In genomic region chr11:121421553-121422173, GRCm38 (mm10) we compare ENCODE assay signal across 8 mouse cellular contexts. TPM values are rescaled to one million over a fixed set of nuclear protein-coding genes. Genes with fewer than 3 reads are reported as not detected.
DNase-seq lines count a peak whose midpoint lies in the region; ATAC-seq and TF ChIP-seq lines count a peak whose summit lies in the region.

No protein-coding gene starts in this region.

- H3K9ac ChIP-seq in forebrain, embryonic 15.5 days (replicated peaks): peak overlapping the region; percentile 64
- peak overlapping the region; percentile 86 for H3K9ac ChIP-seq in liver, embryonic 15.5 days

- H3K36me3 ChIP-seq in E14TG2a.4 (ENCODE audit: insufficient read depth, low read length): peaks cover under 1% of the 10 kb centered on the region; the same call in 1 of the 2 replicates
- H3K36me3 ChIP-seq in forebrain, embryonic 15.5 days: no peaks in the 10 kb centered on the region
- peaks cover 30% of the 10 kb centered on the region for H3K36me3 ChIP-seq in liver, embryonic 15.5 days (replicated peaks)
- no peaks in the 10 kb centered on the region for H3K36me3 ChIP-seq in small intestine, adult 2 months (ENCODE audit: control insufficient read depth, insufficient read depth, low read length)

- no peaks in the 10 kb centered on the region for H3K27me3 ChIP-seq in E14TG2a.4 (ENCODE audit: insufficient read depth, low read length)
- H3K27me3 ChIP-seq in forebrain, embryonic 15.5 days: no peaks in the 10 kb centered on the region
- H3K27me3 ChIP-seq in liver, embryonic 15.5 days: no peaks in the 10 kb centered on the region; the same call in 1 of the 2 replicates
- no peaks in the 10 kb centered on the region for H3K27me3 ChIP-seq in small intestine, adult 2 months (ENCODE audit: control insufficient read depth, insufficient read depth, low read length)

- peak overlapping the region; percentile 89 for H3K4me3 ChIP-seq in E14TG2a.4 (replicated peaks; ENCODE audit: low read length)
- peak overlapping the region; percentile 70 for H3K4me3 ChIP-seq in forebrain, embryonic 15.5 days
- H3K4me3 ChIP-seq in liver, embryonic 15.5 days (replicated peaks): peak overlapping the region; percentile 94
- H3K4me3 ChIP-seq in small intestine, adult 2 months (ENCODE audit: low read depth, low read length): peak overlapping the region; percentile 84

- H3K4me1 ChIP-seq in E14TG2a.4 (replicated peaks; ENCODE audit: low read depth, low read length): peaks cover 13% of the 10 kb centered on the region
- peaks cover 16% of the 10 kb centered on the region for H3K4me1 ChIP-seq in forebrain, embryonic 15.5 days
- H3K4me1 ChIP-seq in liver, embryonic 15.5 days (replicated peaks): peaks cover 59% of the 10 kb centered on the region
- peaks cover 5% of the 10 kb centered on the region; the same call in 1 of the 2 replicates for H3K4me1 ChIP-seq in small intestine, adult 2 months (ENCODE audit: control insufficient read depth, insufficient read depth, insufficient read length, low read length)

- TF ChIP-seq CTCF in E14TG2a.4 (conservative IDR thresholded peaks at IDR 0.05; ENCODE audit: low read length): no peak
- no peak for TF ChIP-seq CTCF in small intestine, adult 2 months (IDR thresholded peaks at IDR 0.05; ENCODE audit: extremely low read depth, insufficient read length, insufficient replicate concordance, low read depth, low read length)

- no peak overlapping the region for H3K27ac ChIP-seq in forebrain, embryonic 15.5 days (replicated peaks)
- peak overlapping the region; percentile 89 for H3K27ac ChIP-seq in liver, embryonic 15.5 days (replicated peaks)
- no peak overlapping the region; the same call in 1 of the 2 replicates for H3K27ac ChIP-seq in small intestine, adult 2 months (ENCODE audit: insufficient read depth, low read depth, low read length)

- no peak for TF ChIP-seq POLR2A in small intestine, adult 2 months (IDR thresholded peaks at IDR 0.05; ENCODE audit: low read depth, low read length)

- H3K9me3 ChIP-seq in E14TG2a.4 (ENCODE audit: low read length): no peaks in the 10 kb centered on the region
- no peaks in the 10 kb centered on the region for H3K9me3 ChIP-seq in forebrain, embryonic 15.5 days
- no peaks in the 10 kb centered on the region for H3K9me3 ChIP-seq in liver, embryonic 15.5 days (replicated peaks)

- peak; percentile 47 for DNase-seq in adrenal gland, postnatal 10 days
- DNase-seq in adrenal gland, postnatal 25 days: no peak
- DNase-seq in urinary bladder, postnatal 10 days (ENCODE audit: low spot score): no peak
- DNase-seq in ovary, adult 18-20 months (ENCODE audit: low spot score): no peak

- WGBS in forebrain, embryonic 15.5 days: under 1% methylated on average over 28 of the region's 28 CpGs
- 0% methylated on average over 28 of the region's 28 CpGs for WGBS in liver, embryonic 15.5 days (ENCODE audit: insufficient replicate concordance)
- WGBS in small intestine, adult 2 months: under 1% methylated on average over 28 of the region's 28 CpGs

- peak; percentile 78; the same call in 1 of the 2 replicates for ATAC-seq in forebrain, embryonic 15.5 days (replicated peaks)
- ATAC-seq in liver, embryonic 15.5 days (ENCODE audit: insufficient read depth): peak; percentile 72

- H3K4me2 ChIP-seq in forebrain, embryonic 15.5 days (replicated peaks): peak overlapping the region; percentile 90
- H3K4me2 ChIP-seq in liver, embryonic 15.5 days: peak overlapping the region; percentile 94

RNA-seq across cellular contexts. Expression of gene Fn3krp, which starts 0.5 kb away (rescaled TPM):
- total RNA-seq in adrenal gland, postnatal 10 days (2021): 10 to 100 TPM; 16.1 to 19.5 TPM
- total RNA-seq in adrenal gland, postnatal 25 days (2021): 14.3 and 18.6 TPM in 2 replicates
- 9.0 and 11.1 TPM in 2 replicates for polyA plus RNA-seq in forebrain, embryonic 15.5 days (2015; fragmentation: Nextera tagmentation; extraction: Ambion mirVana)
- polyA plus RNA-seq in liver, embryonic 15.5 days (2015; fragmentation: Nextera tagmentation; extraction: Ambion mirVana): 27.3 and 28.1 TPM in 2 replicates
- 1.3 and 1.9 TPM in 2 replicates for polyA plus RNA-seq in small intestine, adult 2 months (2012; rRNA removed)

RNA-seq across cellular contexts. Expression of gene Fn3k, which starts 13.1 kb away (rescaled TPM):
- 10 to 100 TPM in 1 of 2 experiments, 1 to 10 TPM in 1; 7.8 to 12.3 TPM for total RNA-seq in adrenal gland, postnatal 10 days (2021)
- 5.2 and 5.6 TPM in 2 replicates for total RNA-seq in adrenal gland, postnatal 25 days (2021)
- polyA plus RNA-seq in forebrain, embryonic 15.5 days (2015; fragmentation: Nextera tagmentation; extraction: Ambion mirVana): 3.0 and 4.1 TPM in 2 replicates
- polyA plus RNA-seq in liver, embryonic 15.5 days (2015; fragmentation: Nextera tagmentation; extraction: Ambion mirVana): 43.7 and 46.6 TPM in 2 replicates
- 0.95 and 1.0 TPM in 2 replicates for polyA plus RNA-seq in small intestine, adult 2 months (2012; rRNA removed)

RNA-seq across cellular contexts. Expression of gene Tbcd, which starts 30.1 kb away (rescaled TPM):
- 10 to 100 TPM; 34.7 to 38.3 TPM for total RNA-seq in adrenal gland, postnatal 10 days (2021)
- 37.5 and 40.4 TPM in 2 replicates for total RNA-seq in adrenal gland, postnatal 25 days (2021)
- 54.1 and 55.2 TPM in 2 replicates for polyA plus RNA-seq in forebrain, embryonic 15.5 days (2015; fragmentation: Nextera tagmentation; extraction: Ambion mirVana)
- polyA plus RNA-seq in liver, embryonic 15.5 days (2015; fragmentation: Nextera tagmentation; extraction: Ambion mirVana): 20.2 and 22.7 TPM in 2 replicates
- 23.2 and 45.7 TPM in 2 replicates for polyA plus RNA-seq in small intestine, adult 2 months (2012; rRNA removed)

RNA-seq across cellular contexts. Expression of gene Rab40b, which starts 33.6 kb away (rescaled TPM):
- total RNA-seq in adrenal gland, postnatal 10 days (2021): 1 to 10 TPM; 6.5 to 6.8 TPM
- total RNA-seq in adrenal gland, postnatal 25 days (2021): 5.9 and 7.6 TPM in 2 replicates
- polyA plus RNA-seq in forebrain, embryonic 15.5 days (2015; fragmentation: Nextera tagmentation; extraction: Ambion mirVana): 6.7 and 7.8 TPM in 2 replicates
- 1.3 and 1.4 TPM in 2 replicates for polyA plus RNA-seq in liver, embryonic 15.5 days (2015; fragmentation: Nextera tagmentation; extraction: Ambion mirVana)
- polyA plus RNA-seq in small intestine, adult 2 months (2012; rRNA removed): 0.51 and 1.1 TPM in 2 replicates
